Mouse (Mus musculus) brain, embryonic 14.5 days (tissue): ENCODE results near the gene Gm32802.
"Not testable (repeated sequence)": the region's sequence is repeated elsewhere in the genome, so short reads cannot be mapped to it uniquely, and the experiment has no call there.

ENCODE experiments used
- CTCF ChIP-seq: fragments of 200-500 bp; IDR thresholded peaks from 2 replicates; pipeline ENCODE4 v1.5.1; 2012; ENCODE audit warnings: inconsistent platforms, mild to moderate bottlenecking, moderate library complexity, borderline replicate concordance; ENCODE audit not compliant: insufficient read depth, insufficient read length; ENCODE audit errors: extremely low read depth
- POLR2A ChIP-seq: fragments of 200-500 bp; IDR thresholded peaks from 2 replicates; pipeline ENCODE4 v1.6.1; 2012; ENCODE audit warnings: mild to moderate bottlenecking, inconsistent platforms, borderline replicate concordance; ENCODE audit not compliant: poor library complexity, insufficient read depth, insufficient read length, severe bottlenecking; ENCODE audit errors: extremely low read depth

DNA sequence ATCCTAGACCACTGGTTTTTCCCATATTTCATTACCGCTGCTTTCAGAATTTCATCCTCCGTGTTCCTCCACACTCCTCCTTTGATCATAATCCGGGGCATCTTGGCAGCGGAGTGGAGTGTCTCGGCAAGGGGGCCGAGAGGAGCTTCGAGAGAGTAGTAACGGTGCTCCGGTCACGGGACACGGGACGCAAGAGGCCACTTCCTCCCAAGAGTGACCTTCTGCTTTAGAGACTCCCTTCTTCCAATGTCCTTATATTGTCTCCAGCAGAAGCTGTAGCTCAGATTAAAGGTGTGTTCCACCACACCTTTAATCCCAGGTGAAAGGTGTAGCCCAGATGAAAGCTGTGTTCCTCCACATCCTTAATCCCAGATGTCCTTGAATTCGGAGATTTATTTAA, 17.8 kb upstream of the Gm32802 start, which contains the start of gene Gm32717:
- TF ChIP-seq CTCF, POLR2A: not testable (repeated sequence)
